In genomic region chr3:34527546-34527945, GRCm38 (mm10) we compare ENCODE assay signal across 21 mouse cellular contexts.
A peak's percentile ranks its signal among the peaks of the same experiment; 100 is the strongest.
DNase-seq lines count a peak whose midpoint lies in the region; ATAC-seq and TF ChIP-seq lines count a peak whose summit lies in the region.
"Had no signal": no experiment of that assay in that cellular context is flagged by ENCODE, and none has a peak within 500 bp of the region (broad histone marks: within the 10 kb centered on the region; RNA-seq: fewer than 3 reads in every experiment).

No protein-coding gene starts in this region.

- DNase-seq in heart, adult 11 months = peak; percentile 79
- DNase-seq in heart, embryonic 10.5 days (ENCODE audit: low spot score) = peak; percentile 17
- DNase-seq in heart, postnatal 25 days (ENCODE audit: low spot score) = no peak
- peak; percentile 81 for DNase-seq in midbrain, embryonic 11.5 days (ENCODE audit: low spot score, missing footprints)
- no peak for DNase-seq in midbrain, postnatal 0 days (ENCODE audit: low spot score)
- DNase-seq: adrenal gland, adult 2 months; adrenal gland, adult 8-10 months; adrenal gland, postnatal 10 days; adrenal gland, postnatal 14 days; adrenal gland, postnatal 25 days; adrenal gland, postnatal 36 days; B cell, adult 2 months; cerebellum, adult 11 months; cerebellum, adult 11-12 months; cerebellum, adult 18-20 months had no signal

- no peak overlapping the region for H3K9ac ChIP-seq in heart, embryonic 11.5 days (ENCODE audit: low read depth, low read length)
- H3K9ac ChIP-seq in midbrain, embryonic 11.5 days (ENCODE audit: low read length) = no peak overlapping the region
- no peak overlapping the region for H3K9ac ChIP-seq in midbrain, postnatal 0 days (replicated peaks; ENCODE audit: low read length, poor library complexity, severe bottlenecking)

- intact Hi-C loops in heart, postnatal 25 days (cut with DNase I) = no loop called here

- H3K4me3 ChIP-seq in heart, embryonic 11.5 days (ENCODE audit: low read depth, low read length) = no peak overlapping the region
- no peak overlapping the region for H3K4me3 ChIP-seq in heart, embryonic 10.5 days
- no peak overlapping the region for H3K4me3 ChIP-seq in midbrain, embryonic 11.5 days (ENCODE audit: low read depth, low read length)
- H3K4me3 ChIP-seq in midbrain, postnatal 0 days (ENCODE audit: low read depth, low read length) = no peak overlapping the region

- no peak overlapping the region for H3K4me2 ChIP-seq in heart, embryonic 11.5 days
- H3K4me2 ChIP-seq in midbrain, embryonic 11.5 days = no peak overlapping the region
- no peak overlapping the region for H3K4me2 ChIP-seq in midbrain, postnatal 0 days (ENCODE audit: low read depth, low read length, poor library complexity, severe bottlenecking)

- no peak for ATAC-seq in heart, embryonic 11.5 days (replicated peaks; ENCODE audit: insufficient number of reproducible peaks, low FRiP score, low TSS enrichment)
- ATAC-seq in midbrain, embryonic 11.5 days (ENCODE audit: low FRiP score) = no peak
- no peak for ATAC-seq in midbrain, postnatal 0 days (ENCODE audit: low FRiP score)
- ATAC-seq: activated CD4-positive, CD25-positive, alpha-beta regulatory T cell, adult 4 months; CD4-positive, CD25-positive, alpha-beta regulatory T cell, adult 4 months; Patski had no signal

- 0 out of 2 replicates have a peak, but pooled peaks cover 5% of the 10 kb centered on the region for H3K9me3 ChIP-seq in heart, embryonic 11.5 days (replicated peaks; ENCODE audit: control insufficient read depth, low read length)
- 0 out of 2 replicates have a peak, but pooled peaks cover 6% of the 10 kb centered on the region for H3K9me3 ChIP-seq in heart, embryonic 10.5 days
- peaks cover 4% of the 10 kb centered on the region; the same call in 1 of the 2 replicates for H3K9me3 ChIP-seq in midbrain, embryonic 11.5 days (ENCODE audit: control insufficient read depth, low read length)
- peaks cover 13% of the 10 kb centered on the region; the same call in 1 of the 2 replicates for H3K9me3 ChIP-seq in midbrain, postnatal 0 days (ENCODE audit: low read length)

- no peaks in the 10 kb centered on the region for H3K27me3 ChIP-seq in heart, embryonic 11.5 days (ENCODE audit: control insufficient read depth, insufficient read depth, low read length)
- no peaks in the 10 kb centered on the region for H3K27me3 ChIP-seq in heart, embryonic 10.5 days (ENCODE audit: insufficient read depth, poor library complexity, severe bottlenecking)
- H3K27me3 ChIP-seq in midbrain, embryonic 11.5 days (ENCODE audit: control insufficient read depth, insufficient read depth, low read length) = no peaks in the 10 kb centered on the region
- no peaks in the 10 kb centered on the region for H3K27me3 ChIP-seq in midbrain, postnatal 0 days (ENCODE audit: insufficient read depth, low read length)
- H3K27me3 ChIP-seq: CH12.LX had no signal

- no peak overlapping the region for H3K27ac ChIP-seq in heart, embryonic 11.5 days (ENCODE audit: low read depth, low read length)
- no peak overlapping the region for H3K27ac ChIP-seq in heart, embryonic 10.5 days
- no peak overlapping the region for H3K27ac ChIP-seq in midbrain, embryonic 11.5 days (ENCODE audit: low read depth, low read length)
- no peak overlapping the region for H3K27ac ChIP-seq in midbrain, postnatal 0 days (ENCODE audit: low read depth, low read length)

- no peaks in the 10 kb centered on the region for H3K36me3 ChIP-seq in heart, embryonic 11.5 days (ENCODE audit: control insufficient read depth, insufficient read depth, low read length)
- no peaks in the 10 kb centered on the region for H3K36me3 ChIP-seq in heart, embryonic 10.5 days
- H3K36me3 ChIP-seq in midbrain, embryonic 11.5 days (ENCODE audit: control insufficient read depth, insufficient read depth, low read length) = no peaks in the 10 kb centered on the region
- no peaks in the 10 kb centered on the region for H3K36me3 ChIP-seq in midbrain, postnatal 0 days (ENCODE audit: insufficient read depth, low read length)
- H3K36me3 ChIP-seq: G1E had no signal

- no peak for TF ChIP-seq CTCF in midbrain, postnatal 0 days (IDR thresholded peaks at IDR 0.05)

- no peaks in the 10 kb centered on the region for H3K4me1 ChIP-seq in heart, embryonic 11.5 days (ENCODE audit: control insufficient read depth, insufficient read depth, low read length)
- H3K4me1 ChIP-seq in heart, embryonic 10.5 days = no peaks in the 10 kb centered on the region
- peaks cover 5% of the 10 kb centered on the region for H3K4me1 ChIP-seq in midbrain, embryonic 11.5 days (ENCODE audit: control insufficient read depth, insufficient read depth, low read length)
- no peaks in the 10 kb centered on the region for H3K4me1 ChIP-seq in midbrain, postnatal 0 days (ENCODE audit: insufficient read depth, low read length)

Comparison
In these comparisons a context has a peak if more than half of its experiments do, and no peak if none do; other contexts are left out.
1. DNase-seq: peak in heart, adult 11 months (single experiment), heart, embryonic 10.5 days (single experiment) and midbrain, embryonic 11.5 days (single experiment); none in heart, postnatal 25 days (single experiment) and midbrain, postnatal 0 days (single experiment).